Mouse (Mus musculus): ENCODE measurements around the gene Adamts20. TPM values are rescaled to one million over a fixed set of nuclear protein-coding genes. Genes with fewer than 3 reads are reported as not detected.
A peak's percentile ranks its signal among the peaks of the same experiment; 100 is the strongest.

Gene Adamts20
- polyA plus RNA-seq, 1 experiment, result 0.22 TPM

- H3K36me3 ChIP-seq (ENCODE audit: control insufficient read depth, insufficient read depth, low read length), result no peaks in the 10 kb centered on the region
- no peak overlapping the region for H3K27ac ChIP-seq (ENCODE audit: control insufficient read depth, insufficient read depth, low read length)
- TF ChIP-seq CTCF (IDR thresholded peaks at IDR 0.05; ENCODE audit: borderline replicate concordance, control insufficient read depth, extremely low read depth, insufficient read depth, low read length, poor library complexity) (peak; percentile 88), POLR2A (IDR thresholded peaks at IDR 0.05; ENCODE audit: control insufficient read depth, extremely low read depth, insufficient read depth, low read length, poor library complexity) (no peak)
- no peaks in the 10 kb centered on the region for H3K4me1 ChIP-seq (replicated peaks; ENCODE audit: control insufficient read depth, insufficient read depth, low read length)
- H3K27me3 ChIP-seq (ENCODE audit: control insufficient read depth, insufficient read depth, low read length), result no peaks in the 10 kb centered on the region
- 33% methylated on average over 10 of the region's 10 CpGs for WGBS
- DNase-seq, result peak; percentile 81
- H3K4me3 ChIP-seq (ENCODE audit: control insufficient read depth, insufficient read depth, low read length), result no peak overlapping the region
Measured at GRCm38 (mm10) chr15:94265630-94266029, 199.6 kb downstream of the Adamts20 start.

GRCm38 (mm10) chr15:94264497-94264879, 200.7 kb downstream of the Adamts20 start:
- Histone ChIP-seq H3K27ac (ENCODE audit: control insufficient read depth, insufficient read depth, low read length) (no peak overlapping the region), H3K4me1 (replicated peaks; ENCODE audit: control insufficient read depth, insufficient read depth, low read length) (no peaks in the 10 kb centered on the region), H3K36me3 (ENCODE audit: control insufficient read depth, insufficient read depth, low read length) (no peaks in the 10 kb centered on the region), H3K4me3 (ENCODE audit: control insufficient read depth, insufficient read depth, low read length) (no peak overlapping the region), H3K27me3 (ENCODE audit: control insufficient read depth, insufficient read depth, low read length) (no peaks in the 10 kb centered on the region)
- TF ChIP-seq CTCF (IDR thresholded peaks at IDR 0.05; ENCODE audit: borderline replicate concordance, control insufficient read depth, extremely low read depth, insufficient read depth, low read length, poor library complexity) (no peak), POLR2A (IDR thresholded peaks at IDR 0.05; ENCODE audit: control insufficient read depth, extremely low read depth, insufficient read depth, low read length, poor library complexity) (no peak)
- DNase-seq, result no peak
- 89% methylated on average over 6 of the region's 6 CpGs for WGBS

GRCm38 (mm10) chr15:94263866-94264496, 201.2 kb downstream of the Adamts20 start:
- H3K27me3 ChIP-seq (ENCODE audit: control insufficient read depth, insufficient read depth, low read length), result no peaks in the 10 kb centered on the region
- WGBS, result 57% methylated on average over 8 of the region's 8 CpGs
- H3K4me3 ChIP-seq (ENCODE audit: control insufficient read depth, insufficient read depth, low read length), result no peak overlapping the region
- no peak for TF ChIP-seq CTCF (IDR thresholded peaks at IDR 0.05; ENCODE audit: borderline replicate concordance, control insufficient read depth, extremely low read depth, insufficient read depth, low read length, poor library complexity)
- TF ChIP-seq POLR2A (IDR thresholded peaks at IDR 0.05; ENCODE audit: control insufficient read depth, extremely low read depth, insufficient read depth, low read length, poor library complexity), result no peak
- H3K4me1 ChIP-seq (replicated peaks; ENCODE audit: control insufficient read depth, insufficient read depth, low read length), result no peaks in the 10 kb centered on the region
- no peak for DNase-seq
- no peak overlapping the region for H3K27ac ChIP-seq (ENCODE audit: control insufficient read depth, insufficient read depth, low read length)
- no peaks in the 10 kb centered on the region for H3K36me3 ChIP-seq (ENCODE audit: control insufficient read depth, insufficient read depth, low read length)

- Histone ChIP-seq H3K36me3 (ENCODE audit: control insufficient read depth, insufficient read depth, low read length) (no peaks in the 10 kb centered on the region), H3K27ac (ENCODE audit: control insufficient read depth, insufficient read depth, low read length) (no peak overlapping the region), H3K27me3 (ENCODE audit: control insufficient read depth, insufficient read depth, low read length) (no peaks in the 10 kb centered on the region), H3K4me1 (replicated peaks; ENCODE audit: control insufficient read depth, insufficient read depth, low read length) (no peaks in the 10 kb centered on the region), H3K4me3 (ENCODE audit: control insufficient read depth, insufficient read depth, low read length) (no peak overlapping the region)
- 90% methylated on average over 10 of the region's 10 CpGs for WGBS
- no peak for TF ChIP-seq CTCF (IDR thresholded peaks at IDR 0.05; ENCODE audit: borderline replicate concordance, control insufficient read depth, extremely low read depth, insufficient read depth, low read length, poor library complexity)
- no peak for TF ChIP-seq POLR2A (IDR thresholded peaks at IDR 0.05; ENCODE audit: control insufficient read depth, extremely low read depth, insufficient read depth, low read length, poor library complexity)
- no peak for DNase-seq
Measured at GRCm38 (mm10) chr15:94263241-94263640, 202.0 kb downstream of the Adamts20 start.

GRCm38 (mm10) chr15:94259497-94259896, 205.7 kb downstream of the Adamts20 start:
- no peaks in the 10 kb centered on the region for H3K27me3 ChIP-seq (ENCODE audit: control insufficient read depth, insufficient read depth, low read length)
- no peak for DNase-seq
- TF ChIP-seq POLR2A (IDR thresholded peaks at IDR 0.05; ENCODE audit: control insufficient read depth, extremely low read depth, insufficient read depth, low read length, poor library complexity) (no peak), CTCF (IDR thresholded peaks at IDR 0.05; ENCODE audit: borderline replicate concordance, control insufficient read depth, extremely low read depth, insufficient read depth, low read length, poor library complexity) (no peak)
- H3K36me3 ChIP-seq (ENCODE audit: control insufficient read depth, insufficient read depth, low read length), result no peaks in the 10 kb centered on the region
- H3K27ac ChIP-seq (ENCODE audit: control insufficient read depth, insufficient read depth, low read length), result no peak overlapping the region
- H3K4me3 ChIP-seq (ENCODE audit: control insufficient read depth, insufficient read depth, low read length), result no peak overlapping the region
- 62% methylated on average over 4 of the region's 4 CpGs for WGBS
- peaks cover 6% of the 10 kb centered on the region; the same call in 1 of the 2 replicates for H3K4me1 ChIP-seq (replicated peaks; ENCODE audit: control insufficient read depth, insufficient read depth, low read length)

GRCm38 (mm10) chr15:94255538-94255937, 209.7 kb downstream of the Adamts20 start:
- 95% methylated on average over 5 of the region's 5 CpGs for WGBS
- no peak for DNase-seq
- Histone ChIP-seq H3K4me3 (ENCODE audit: control insufficient read depth, insufficient read depth, low read length) (no peak overlapping the region), H3K4me1 (replicated peaks; ENCODE audit: control insufficient read depth, insufficient read depth, low read length) (peaks cover 10% of the 10 kb centered on the region; the same call in 1 of the 2 replicates), H3K27ac (ENCODE audit: control insufficient read depth, insufficient read depth, low read length) (no peak overlapping the region), H3K36me3 (ENCODE audit: control insufficient read depth, insufficient read depth, low read length) (no peaks in the 10 kb centered on the region), H3K27me3 (ENCODE audit: control insufficient read depth, insufficient read depth, low read length) (no peaks in the 10 kb centered on the region)
- TF ChIP-seq POLR2A (IDR thresholded peaks at IDR 0.05; ENCODE audit: control insufficient read depth, extremely low read depth, insufficient read depth, low read length, poor library complexity), result no peak
- TF ChIP-seq CTCF (IDR thresholded peaks at IDR 0.05; ENCODE audit: borderline replicate concordance, control insufficient read depth, extremely low read depth, insufficient read depth, low read length, poor library complexity), result no peak

All from thymus, adult 2 months (tissue).